Mouse (Mus musculus): ENCODE measurements around the gene Stat2. TPM values are rescaled to one million over a fixed set of nuclear protein-coding genes. Genes with fewer than 3 reads are reported as not detected.
"Not testable (repeated sequence)": the region's sequence is repeated elsewhere in the genome, so short reads cannot be mapped to it uniquely, and the experiment has no call there.

The Stat2 gene
- polyA plus RNA-seq, 1 experiment from 2014 or later: 17.6 TPM

DNA sequence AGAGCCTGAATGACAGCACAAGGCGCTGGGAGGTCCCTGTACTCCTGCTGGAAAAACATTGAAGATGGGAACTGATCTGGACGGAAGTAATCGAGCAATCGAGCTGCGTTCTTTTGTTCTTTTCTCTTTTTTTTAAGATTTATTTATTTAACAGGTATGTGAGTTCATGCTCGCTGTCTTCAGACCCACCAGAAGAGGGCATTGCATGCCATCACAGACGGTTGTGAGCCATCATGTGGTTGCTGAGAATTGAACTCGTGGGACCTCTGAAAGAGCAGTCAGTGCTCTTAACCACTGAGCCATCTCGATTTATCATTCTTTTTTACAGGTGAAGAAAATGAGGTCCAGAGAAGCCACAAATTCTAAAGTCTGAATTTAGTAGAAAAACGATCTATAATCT, 57.3 kb downstream of the Stat2 start:
- H3K4me2 ChIP-seq: no peak overlapping the region
- no peak for ATAC-seq (ENCODE audit: insufficient number of reproducible peaks, insufficient read depth, low FRiP score, low TSS enrichment, low read depth)
- no peak overlapping the region for H3K9ac ChIP-seq (replicated peaks)
- no peak overlapping the region for H3K4me3 ChIP-seq (replicated peaks)
- no peaks in the 10 kb centered on the region for H3K27me3 ChIP-seq
- 94% methylated on average over 10 of the region's 10 CpGs for WGBS
- no peaks in the 10 kb centered on the region for H3K9me3 ChIP-seq
- H3K4me1 ChIP-seq (replicated peaks): peaks cover 12% of the 10 kb centered on the region
- H3K36me3 ChIP-seq: peaks cover 57% of the 10 kb centered on the region
- H3K27ac ChIP-seq: no peak overlapping the region

DNA sequence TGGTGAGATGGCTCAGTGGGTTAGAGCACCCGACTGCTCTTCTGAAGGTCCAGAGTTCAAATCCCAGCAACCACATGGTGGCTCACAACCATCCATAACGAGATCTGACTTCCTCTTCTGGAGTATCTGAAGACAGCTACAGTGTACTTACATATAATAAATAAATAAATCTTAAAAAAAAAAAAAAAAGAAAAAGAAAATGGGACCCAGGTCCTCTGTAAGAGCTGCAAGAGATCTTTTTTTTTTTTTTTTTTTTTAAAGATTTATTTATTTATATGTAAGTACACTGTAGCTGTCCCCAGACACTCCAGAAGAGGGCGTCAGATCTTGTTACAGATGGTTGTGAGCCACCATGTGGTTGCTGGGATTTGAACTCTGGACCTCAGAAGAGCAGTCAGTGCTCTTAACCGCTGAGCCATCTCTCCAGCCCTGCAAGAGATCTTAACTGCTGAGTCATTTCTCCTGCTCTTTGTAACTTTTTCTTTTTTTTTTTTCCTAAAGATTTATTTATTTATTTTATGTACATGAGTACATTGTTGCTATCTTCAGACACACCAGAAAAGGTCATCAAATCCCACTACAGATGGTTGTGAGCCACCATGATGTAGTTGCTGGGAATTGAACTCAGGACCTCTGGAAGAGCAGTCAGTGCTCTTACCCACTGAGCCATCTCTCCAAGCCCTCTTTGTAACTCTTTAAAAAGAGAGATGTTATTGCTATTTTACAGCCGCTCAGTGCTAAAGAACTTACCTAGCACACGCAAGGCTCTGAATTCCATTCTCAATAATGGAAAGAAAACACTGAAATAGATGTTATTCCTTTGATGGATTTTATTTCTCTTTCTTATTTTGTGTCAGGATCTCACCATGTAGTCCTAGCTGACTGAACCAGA, 62.2 kb downstream of the Stat2 start:
- H3K4me3 ChIP-seq (replicated peaks); H3K27ac ChIP-seq; H3K4me1 ChIP-seq (replicated peaks); H3K27me3 ChIP-seq; ATAC-seq (ENCODE audit: insufficient number of reproducible peaks, insufficient read depth, low FRiP score, low TSS enrichment, low read depth); H3K9ac ChIP-seq (replicated peaks); H3K4me2 ChIP-seq; H3K9me3 ChIP-seq: not testable (repeated sequence)
- WGBS: 83% methylated on average over 6 of the region's 6 CpGs
- peaks cover 24% of the 10 kb centered on the region for H3K36me3 ChIP-seq

DNA sequence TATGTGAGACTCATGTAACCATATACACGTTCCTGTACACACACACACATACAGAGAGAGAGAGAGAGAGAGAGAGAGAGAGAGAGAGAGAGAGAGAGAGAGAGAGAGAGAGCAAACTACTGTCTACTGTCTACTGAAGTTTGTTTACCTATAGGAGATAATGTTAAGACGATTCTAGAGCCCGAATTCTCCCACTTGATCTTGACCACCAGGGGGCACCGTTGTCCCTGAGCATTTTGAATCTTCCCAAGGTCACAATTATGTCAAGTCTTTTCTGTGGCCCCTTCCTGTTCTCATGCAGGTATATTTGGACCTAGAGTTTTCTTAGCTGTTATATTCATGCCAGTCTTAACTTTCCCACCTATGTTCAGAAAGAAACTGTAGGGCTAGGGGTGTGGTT, 65.2 kb downstream of the Stat2 start:
- no peaks in the 10 kb centered on the region for H3K27me3 ChIP-seq
- H3K9ac ChIP-seq (replicated peaks): no peak overlapping the region
- no peaks in the 10 kb centered on the region for H3K9me3 ChIP-seq
- no peak overlapping the region for H3K4me3 ChIP-seq (replicated peaks)
- H3K4me2 ChIP-seq: no peak overlapping the region
- peaks cover 17% of the 10 kb centered on the region for H3K4me1 ChIP-seq (replicated peaks)
- no peak overlapping the region for H3K27ac ChIP-seq
- H3K36me3 ChIP-seq: peaks cover 12% of the 10 kb centered on the region; the same call in 1 of the 2 replicates
- WGBS: 3% methylated on average over 4 of the region's 4 CpGs
- no peak for ATAC-seq (ENCODE audit: insufficient number of reproducible peaks, insufficient read depth, low FRiP score, low TSS enrichment, low read depth)

DNA sequence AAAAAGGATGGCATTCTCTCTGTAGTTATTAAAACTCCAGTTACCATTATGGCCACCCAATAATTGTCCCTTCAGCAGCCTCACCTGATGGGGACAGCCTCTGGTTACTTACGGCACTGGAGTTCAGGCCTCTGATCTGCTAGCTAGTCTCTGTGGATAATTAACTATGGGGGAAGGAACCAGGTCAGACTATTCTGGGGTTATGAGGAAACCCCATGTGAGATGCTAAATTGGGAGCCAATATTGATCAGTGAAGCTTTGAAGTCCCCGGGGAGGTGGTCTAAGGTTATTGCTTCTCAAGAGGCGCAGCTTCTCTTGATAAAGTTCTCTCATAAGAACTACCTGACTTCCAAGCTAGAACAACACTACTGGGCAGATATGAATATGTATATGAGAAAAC, 65.8 kb downstream of the Stat2 start:
- Histone ChIP-seq H3K9ac (replicated peaks) (no peak overlapping the region), H3K4me3 (replicated peaks) (no peak overlapping the region), H3K4me2 (peak overlapping the region; percentile 73; the same call in 1 of the 2 replicates), H3K27me3 (no peaks in the 10 kb centered on the region), H3K4me1 (replicated peaks) (peaks cover 17% of the 10 kb centered on the region), H3K27ac (no peak overlapping the region), H3K36me3 (peaks cover 14% of the 10 kb centered on the region), H3K9me3 (no peaks in the 10 kb centered on the region)
- ATAC-seq (ENCODE audit: insufficient number of reproducible peaks, insufficient read depth, low FRiP score, low TSS enrichment, low read depth): no peak
- WGBS: 91% methylated on average over 3 of the region's 3 CpGs

DNA sequence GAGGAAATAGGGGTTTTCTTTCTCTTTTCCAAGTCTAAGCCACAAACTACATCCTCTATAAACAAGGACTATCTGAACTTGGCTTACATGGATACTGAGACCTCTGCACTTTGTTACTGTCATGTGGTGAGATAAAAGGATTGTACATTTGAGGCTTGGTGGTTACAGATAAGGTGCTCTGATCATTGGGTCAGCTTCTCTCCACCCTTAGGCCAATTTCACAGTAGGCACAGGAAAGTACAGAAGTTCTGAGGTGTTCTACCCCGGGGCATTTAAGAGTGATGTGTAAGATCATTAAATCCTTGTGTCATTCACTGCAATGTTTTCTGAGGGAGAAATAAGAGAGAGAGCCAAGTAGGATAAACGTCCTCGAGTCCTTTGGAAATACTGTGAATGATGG, 66.2 kb downstream of the Stat2 start:
- no peaks in the 10 kb centered on the region for H3K9me3 ChIP-seq
- H3K27me3 ChIP-seq: no peaks in the 10 kb centered on the region
- H3K4me2 ChIP-seq: peak overlapping the region; percentile 73
- WGBS: 84% methylated on average over 3 of the region's 3 CpGs
- no peak for ATAC-seq (ENCODE audit: insufficient number of reproducible peaks, insufficient read depth, low FRiP score, low TSS enrichment, low read depth)
- H3K4me1 ChIP-seq (replicated peaks): peaks cover 17% of the 10 kb centered on the region
- peak overlapping the region; percentile 54; the same call in 1 of the 2 replicates for H3K9ac ChIP-seq (replicated peaks)
- H3K27ac ChIP-seq: peak overlapping the region; percentile 93; the same call in 1 of the 2 replicates
- peaks cover 14% of the 10 kb centered on the region for H3K36me3 ChIP-seq
- peak overlapping the region; percentile 95 for H3K4me3 ChIP-seq (replicated peaks)

DNA sequence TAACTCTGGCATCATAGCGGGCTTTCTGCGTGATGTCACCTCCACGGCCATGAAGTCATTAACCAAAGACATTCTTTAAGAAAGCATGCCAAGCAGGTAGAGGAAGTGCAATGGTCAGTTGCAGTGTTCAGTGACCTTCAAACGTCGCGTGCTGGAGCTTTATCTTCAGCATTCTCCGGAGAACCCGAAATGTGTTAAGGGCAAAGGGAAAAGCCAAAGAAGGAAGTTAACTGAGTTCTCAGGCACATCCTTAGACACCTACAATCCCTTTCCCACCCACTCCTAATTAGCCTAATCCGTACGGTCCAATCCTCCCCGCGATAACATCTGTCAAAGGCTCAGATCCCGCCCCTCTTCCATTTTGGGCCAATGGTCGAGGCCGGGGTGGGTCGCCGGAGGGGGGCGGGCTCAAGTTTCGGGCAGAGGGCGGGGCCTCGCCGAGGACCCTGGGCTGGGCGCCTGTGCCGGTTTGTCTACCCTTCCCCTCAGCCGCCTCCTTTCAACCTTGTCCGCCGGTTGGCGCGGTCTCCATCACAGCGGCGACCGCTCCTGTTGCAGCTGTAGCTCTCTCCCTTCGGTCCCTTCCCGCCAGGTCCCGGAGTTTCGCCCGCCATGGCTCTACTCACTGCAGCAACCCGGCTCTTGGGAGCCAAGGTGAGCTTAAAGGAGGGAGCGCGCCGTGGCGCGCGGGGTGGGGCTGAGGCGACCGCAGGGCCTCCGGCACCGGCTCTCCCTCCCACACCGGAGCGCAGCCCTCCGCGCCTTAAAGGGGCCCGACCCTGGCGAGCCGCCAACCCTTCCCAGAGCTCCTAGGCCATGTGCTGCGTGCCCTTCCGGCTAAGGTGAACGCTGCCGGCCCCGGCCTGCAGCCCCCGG, 67.2 kb downstream of the Stat2 start, which contains the start of gene Cs:
Gene Cs (plus strand): TSS at position 429 of the 876 bp plus-strand sequence.
- H3K27ac ChIP-seq: peak within 1 kb of the TSS; percentile 93
- H3K4me3 ChIP-seq (replicated peaks): peak within 1 kb of the TSS; percentile 95
- peak within 1 kb of the TSS; percentile 90 for H3K4me2 ChIP-seq
- H3K9ac ChIP-seq (replicated peaks): peak within 1 kb of the TSS; percentile 90
- WGBS: 1% methylated on average over 60 of the region's 61 CpGs
- peaks cover 14% of the 10 kb centered on the region for H3K36me3 ChIP-seq
- H3K4me1 ChIP-seq (replicated peaks): peaks cover 17% of the 10 kb centered on the region
- peak; percentile 99 for ATAC-seq (ENCODE audit: insufficient number of reproducible peaks, insufficient read depth, low FRiP score, low TSS enrichment, low read depth)
- H3K9me3 ChIP-seq: no peaks in the 10 kb centered on the region
- no peaks in the 10 kb centered on the region for H3K27me3 ChIP-seq

DNA sequence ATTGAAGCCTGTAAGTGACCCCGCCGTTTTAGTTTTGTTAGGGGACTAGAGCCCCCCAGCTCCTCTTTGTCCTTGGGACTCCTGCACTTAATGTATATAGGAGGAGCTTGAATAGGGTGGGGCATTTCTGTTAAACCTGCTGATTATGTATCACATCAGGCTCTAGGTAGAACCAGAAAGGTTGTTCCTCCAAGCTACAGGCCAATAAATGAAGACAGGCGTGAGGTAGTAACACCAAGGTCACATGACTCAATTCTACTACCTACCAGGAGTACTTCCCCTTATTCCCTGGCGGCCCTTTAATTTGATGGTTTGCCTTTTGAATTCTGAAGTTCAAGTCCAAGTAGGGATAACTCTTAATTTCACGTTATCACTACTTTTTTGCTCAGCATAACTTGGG, 68.1 kb downstream of the Stat2 start:
- Histone ChIP-seq H3K9ac (replicated peaks) (peak overlapping the region; percentile 90), H3K9me3 (no peaks in the 10 kb centered on the region), H3K4me3 (replicated peaks) (peak overlapping the region; percentile 95), H3K4me1 (replicated peaks) (peaks cover 17% of the 10 kb centered on the region), H3K4me2 (peak overlapping the region; percentile 90), H3K27me3 (no peaks in the 10 kb centered on the region), H3K27ac (peak overlapping the region; percentile 93), H3K36me3 (peaks cover 19% of the 10 kb centered on the region)
- WGBS: 20% methylated on average over 5 of the region's 5 CpGs
- ATAC-seq (ENCODE audit: insufficient number of reproducible peaks, insufficient read depth, low FRiP score, low TSS enrichment, low read depth): no peak

DNA sequence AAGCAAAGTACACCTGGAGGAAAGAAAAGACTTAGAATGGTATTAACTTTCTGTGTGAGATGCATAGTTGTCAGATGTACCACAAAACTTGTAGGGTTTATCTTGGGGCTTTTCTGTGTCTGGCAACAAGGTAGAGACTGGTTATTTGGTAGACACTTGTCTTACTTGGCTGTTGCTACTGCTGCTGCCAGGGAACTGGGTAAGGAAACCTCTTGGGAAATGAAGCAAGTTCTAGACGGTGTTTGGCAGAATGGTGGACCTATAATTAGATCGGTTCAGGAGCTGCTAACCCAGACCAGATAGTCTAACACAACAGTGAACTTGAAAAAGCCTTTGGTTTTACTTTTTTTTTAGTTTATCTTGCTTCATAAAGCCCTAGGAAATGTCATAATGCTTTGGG, 68.6 kb downstream of the Stat2 start:
- WGBS: 76% methylated on average over 2 of the region's 2 CpGs
- Histone ChIP-seq H3K27ac (no peak overlapping the region), H3K27me3 (no peaks in the 10 kb centered on the region), H3K4me3 (replicated peaks) (peak overlapping the region; percentile 95), H3K9ac (replicated peaks) (peak overlapping the region; percentile 27; the same call in 1 of the 2 replicates), H3K36me3 (peaks cover 19% of the 10 kb centered on the region), H3K4me1 (replicated peaks) (peaks cover 17% of the 10 kb centered on the region), H3K4me2 (peak overlapping the region; percentile 90), H3K9me3 (no peaks in the 10 kb centered on the region)
- no peak for ATAC-seq (ENCODE audit: insufficient number of reproducible peaks, insufficient read depth, low FRiP score, low TSS enrichment, low read depth)

DNA sequence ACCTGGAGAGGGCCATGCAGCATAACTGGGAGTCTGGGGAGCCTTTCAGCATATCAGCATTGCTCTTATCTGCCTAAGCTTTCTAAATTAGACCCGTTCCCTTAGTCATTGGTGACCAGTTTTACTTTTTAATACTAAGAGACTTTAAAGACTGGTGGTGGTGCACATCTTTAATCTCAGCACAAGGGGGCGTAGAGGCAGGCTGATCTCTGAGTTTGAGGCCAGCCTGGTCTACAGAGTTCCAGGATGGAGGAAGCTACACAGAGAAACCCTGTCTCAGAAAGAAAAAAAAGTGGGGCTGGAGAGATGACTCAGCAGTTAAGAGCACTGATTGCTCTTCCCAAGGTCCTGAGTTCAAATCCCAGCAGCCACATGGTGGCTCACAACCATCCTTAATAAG, 69.9 kb downstream of the Stat2 start:
- H3K4me1 ChIP-seq (replicated peaks): peaks cover 22% of the 10 kb centered on the region
- 79% methylated on average over 2 of the region's 2 CpGs for WGBS
- H3K27me3 ChIP-seq: no peaks in the 10 kb centered on the region
- no peak overlapping the region for H3K4me2 ChIP-seq
- no peak overlapping the region for H3K27ac ChIP-seq
- H3K9me3 ChIP-seq: no peaks in the 10 kb centered on the region
- H3K36me3 ChIP-seq: peaks cover 19% of the 10 kb centered on the region
- no peak for ATAC-seq (ENCODE audit: insufficient number of reproducible peaks, insufficient read depth, low FRiP score, low TSS enrichment, low read depth)
- no peak overlapping the region for H3K4me3 ChIP-seq (replicated peaks)
- no peak overlapping the region for H3K9ac ChIP-seq (replicated peaks)
